In genomic region chr4:35115933-35116332, GRCm38 (mm10) we compare ENCODE assay signal across 27 mouse cellular contexts. TPM values are rescaled to one million over a fixed set of nuclear protein-coding genes. Genes with fewer than 3 reads are reported as not detected.
A peak's percentile ranks its signal among the peaks of the same experiment; 100 is the strongest.
DNase-seq lines count a peak whose midpoint lies in the region; ATAC-seq lines count a peak whose summit lies in the region.
"Had no signal": no experiment of that assay in that cellular context is flagged by ENCODE, and none has a peak within 500 bp of the region (broad histone marks: within the 10 kb centered on the region; RNA-seq: fewer than 3 reads in every experiment).

No protein-coding gene starts in this region.

- no peak overlapping the region for H3K4me3 ChIP-seq in forebrain, embryonic 13.5 days
- H3K4me3 ChIP-seq in midbrain, embryonic 12.5 days: no peak overlapping the region
- H3K4me3 ChIP-seq: heart, embryonic 12.5 days; hindbrain, embryonic 10.5 days; left cerebral cortex, adult 2 months; liver, embryonic 13.5 days had no signal

- no peak overlapping the region for H3K9ac ChIP-seq in forebrain, embryonic 13.5 days
- H3K9ac ChIP-seq in midbrain, embryonic 12.5 days (replicated peaks): no peak overlapping the region
- H3K9ac ChIP-seq: heart, embryonic 12.5 days; liver, embryonic 13.5 days had no signal

- H3K27ac ChIP-seq in forebrain, embryonic 13.5 days: 0 out of 2 replicates have a peak overlapping the region, but pooled peaks have one; percentile 6
- peak overlapping the region; percentile 55 for H3K27ac ChIP-seq in midbrain, embryonic 12.5 days (replicated peaks)
- H3K27ac ChIP-seq: hindbrain, embryonic 10.5 days; left cerebral cortex, adult 2 months; liver, embryonic 13.5 days had no signal

- H3K9me3 ChIP-seq in forebrain, embryonic 13.5 days (replicated peaks): no peaks in the 10 kb centered on the region
- H3K9me3 ChIP-seq in midbrain, embryonic 12.5 days: no peaks in the 10 kb centered on the region
- H3K9me3 ChIP-seq: heart, embryonic 12.5 days; hindbrain, embryonic 10.5 days; liver, embryonic 13.5 days had no signal

- no peaks in the 10 kb centered on the region for H3K27me3 ChIP-seq in forebrain, embryonic 13.5 days
- no peaks in the 10 kb centered on the region for H3K27me3 ChIP-seq in midbrain, embryonic 12.5 days
- H3K27me3 ChIP-seq: heart, embryonic 12.5 days; liver, embryonic 13.5 days had no signal

- H3K4me2 ChIP-seq in forebrain, embryonic 13.5 days: no peak overlapping the region
- no peak overlapping the region for H3K4me2 ChIP-seq in midbrain, embryonic 12.5 days (replicated peaks)
- H3K4me2 ChIP-seq: heart, embryonic 12.5 days; liver, embryonic 13.5 days had no signal

- H3K4me1 ChIP-seq in forebrain, embryonic 13.5 days: peaks cover 15% of the 10 kb centered on the region
- H3K4me1 ChIP-seq in midbrain, embryonic 12.5 days: peaks cover 22% of the 10 kb centered on the region

- 13% methylated on average over 6 of the region's 6 CpGs for WGBS in forebrain, embryonic 13.5 days
- WGBS in midbrain, embryonic 12.5 days: 14% methylated on average over 6 of the region's 6 CpGs

- peak; percentile 56; the same call in 1 of the 2 replicates for ATAC-seq in forebrain, embryonic 13.5 days
- peak; percentile 92 for ATAC-seq in midbrain, embryonic 12.5 days (ENCODE audit: low FRiP score, low read depth)
- ATAC-seq in megakaryocyte, adult 5-6 weeks (ENCODE audit: poor library complexity, severe bottlenecking): no peak

- H3K36me3 ChIP-seq in forebrain, embryonic 13.5 days (ENCODE audit: poor library complexity, severe bottlenecking): no peaks in the 10 kb centered on the region
- H3K36me3 ChIP-seq in midbrain, embryonic 12.5 days: peaks cover 5% of the 10 kb centered on the region; the same call in 1 of the 2 replicates
- H3K36me3 ChIP-seq: heart, embryonic 12.5 days; hindbrain, embryonic 10.5 days; liver, embryonic 13.5 days had no signal

- peak; percentile 61 for DNase-seq in heart, adult 11 months
- no peak for DNase-seq in heart, adult 8-10 months (ENCODE audit: low spot score)
- DNase-seq in B cell, adult 2 months: no peak
- no peak for DNase-seq in right cerebral cortex, adult 2 months (ENCODE audit: low spot score in 2 of 2)
- DNase-seq: adrenal gland, postnatal 25 days; cerebellum, adult 11-12 months; cerebellum, postnatal 14 days; heart, postnatal 10 days; kidney, adult 11 months; liver, embryonic 13.5 days; lung, adult 2 months; lung, postnatal 14 days; thymus, adult 18-20 months; thymus, postnatal 4 days had no signal

RNA-seq across cellular contexts. Expression of gene Ifnk, which starts 35.9 kb away (rescaled TPM):
- not detected for total RNA-seq in heart, adult 8-10 months (2022)
- polyA plus RNA-seq in forebrain, embryonic 13.5 days (2015; fragmentation: Nextera tagmentation; extraction: Ambion mirVana): 0.30 TPM in 1 of 2 replicates, not detected in the other
- polyA plus RNA-seq in midbrain, embryonic 12.5 days (2016; fragmentation: Nextera tagmentation; extraction: Ambion mirVana): 0.46 and 0.60 TPM in 2 replicates
- not detected in 2 replicates for total RNA-seq in megakaryocyte, adult 5-6 weeks (2015)
- total RNA-seq in megakaryocyte, adult 5-6 weeks (2017): not detected in 2 replicates
- total RNA-seq: adrenal gland, postnatal 25 days; ES-E14; gastrocnemius, adult 8-10 months; granulocyte monocyte progenitor cell, adult 5-6 weeks; heart, postnatal 10 days; layer of hippocampus, postnatal 10 days; left cerebral cortex, adult 2 months; left cerebral cortex, postnatal 36 days; megakaryocyte progenitor cell, adult 5-6 weeks had no signal
- polyA plus RNA-seq: heart, embryonic 12.5 days; limb, embryonic 14.5 days; lung, adult 2 months had no signal

RNA-seq across cellular contexts. Expression of gene Mob3b, which starts 41.4 kb away (rescaled TPM):
- 1 to 10 TPM; 1.5 to 2.5 (median 1.9) TPM for total RNA-seq in heart, adult 8-10 months (2022)
- 12.4 and 12.6 TPM in 2 replicates for polyA plus RNA-seq in forebrain, embryonic 13.5 days (2015; fragmentation: Nextera tagmentation; extraction: Ambion mirVana)
- polyA plus RNA-seq in midbrain, embryonic 12.5 days (2016; fragmentation: Nextera tagmentation; extraction: Ambion mirVana): 23.1 and 28.0 TPM in 2 replicates
- 24.1 TPM in 2 replicates for total RNA-seq in megakaryocyte, adult 5-6 weeks (2015)
- total RNA-seq in megakaryocyte, adult 5-6 weeks (2017): 12.4 and 15.4 TPM in 2 replicates
